Mouse (Mus musculus) liver, embryonic 14.5 days (tissue): ENCODE data around the gene Lrrc42.

Source experiments
- CTCF ChIP-seq: IDR thresholded peaks from 2 replicates; pipeline ENCODE4 v1.5.1; 2016; ENCODE audit warnings: antibody characterized with exemption, low read depth, control low read depth
- EP300 ChIP-seq: IDR thresholded peaks from 2 replicates; pipeline ENCODE4 v1.6.1; 2016; ENCODE audit warnings: antibody characterized with exemption, low read depth

DNA sequence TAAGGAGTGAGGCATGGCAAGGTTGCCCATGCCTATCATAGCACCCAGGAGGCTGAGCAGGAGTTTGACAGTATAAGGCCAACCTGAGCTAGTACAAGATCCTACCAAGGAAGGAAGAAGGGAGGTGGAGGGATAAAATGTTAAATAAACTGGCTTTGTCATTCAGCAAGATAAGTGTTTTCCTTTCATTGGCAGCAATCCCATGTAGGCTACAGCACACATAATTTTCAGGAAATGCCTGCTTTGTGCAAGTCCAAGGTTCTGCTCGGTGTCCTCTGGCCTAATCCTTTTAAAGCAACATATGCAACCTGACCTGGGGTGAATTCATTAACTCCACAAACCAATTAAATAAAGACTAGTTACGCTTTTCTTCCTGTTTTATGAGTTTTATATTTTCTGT is 8.0 kb downstream of the Lrrc42 start:
- TF ChIP-seq CTCF (no peak), EP300 (no peak)
